Mouse (Mus musculus) E14TG2a.4 (cell line): Measurements from ENCODE around the gene Syt17.

Experiments used
- CTCF ChIP-seq: conservative IDR thresholded peaks from 2 replicates; pipeline ENCODE4 v1.5.1; 2014; ENCODE audit warnings: low read length
- NANOG ChIP-seq: IDR thresholded peaks from 2 replicates; pipeline ENCODE4 v1.6.1; 2014; ENCODE audit warnings: borderline replicate concordance, low read length, mixed read lengths
- POU5F1 ChIP-seq: IDR thresholded peaks from 2 replicates; pipeline ENCODE4 v1.6.1; 2014; ENCODE audit warnings: low read length, borderline replicate concordance

DNA sequence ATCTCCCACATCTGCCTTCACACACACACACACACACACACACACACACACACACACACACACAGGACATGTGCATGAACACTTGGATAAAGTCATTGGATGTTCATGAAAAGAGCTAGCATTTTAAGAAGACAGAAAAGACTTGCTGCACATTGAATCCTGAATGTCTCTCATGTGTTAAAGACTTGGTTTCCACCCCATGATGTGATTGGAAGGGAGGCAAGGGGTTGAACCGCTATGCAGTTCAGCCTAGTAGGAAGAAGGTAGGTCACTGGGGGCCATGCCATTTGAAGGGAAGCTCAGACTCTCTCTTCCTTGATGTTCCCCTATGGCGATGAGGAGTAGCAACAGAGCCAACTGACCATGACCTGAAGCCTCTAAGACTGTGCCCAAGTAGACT, 34.0 kb upstream of the Syt17 start:
- TF ChIP-seq NANOG (no peak), CTCF (no peak), POU5F1 (no peak)
